Mouse (Mus musculus) erythroblast, embryonic 14.5 days (primary cell): ENCODE results near the gene Cdk1.

Experiments used
- GATA1 ChIP-seq: IDR thresholded peaks from 2 replicates; pipeline ENCODE4 v1.6.1; 2012; ENCODE audit warnings: low read length, inconsistent platforms, mixed read lengths
- TAL1 ChIP-seq: IDR thresholded peaks from 3 replicates; pipeline ENCODE4 v1.6.1; 2012; ENCODE audit warnings: low read length, inconsistent platforms, mixed read lengths

DNA sequence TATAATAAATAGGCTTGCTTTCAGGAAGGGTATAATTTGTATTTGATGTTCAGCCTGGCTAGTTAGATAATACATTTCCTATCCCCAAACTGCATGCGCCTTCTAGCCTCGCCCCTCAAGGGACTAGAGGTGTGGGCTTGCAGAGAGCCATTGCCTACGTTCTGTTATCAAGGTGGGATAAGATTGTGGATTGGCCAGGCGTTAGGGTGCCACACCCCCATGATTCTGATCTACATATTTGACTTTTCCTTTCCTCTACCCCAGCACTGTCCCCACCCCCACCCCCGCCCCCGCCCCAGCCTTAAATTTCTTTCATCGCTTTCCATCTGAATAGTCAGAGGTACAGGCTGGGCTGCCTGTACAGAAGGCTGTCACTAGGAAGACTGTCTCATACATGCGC is 34.0 kb upstream of the Cdk1 start:
- TF ChIP-seq TAL1 (no peak), GATA1 (no peak)
